Mouse (Mus musculus) kidney, postnatal 4 days (tissue): ENCODE results near the gene Ybx1.
"Not testable (repeated sequence)": the region's sequence is repeated elsewhere in the genome, so short reads cannot be mapped to it uniquely, and the experiment has no call there.

Experiments
- DNase-seq, 2 experiments: peaks; one replicate each; pipeline ENCODE4 v3.0.0; 2021; ENCODE audit warnings: mixed read lengths in 2 of 2

The Ybx1 gene

GRCm38 (mm10) chr4:119294415-119295133, at the start of gene Ybx1:
Gene Ybx1 (minus strand): TSS chr4:119294604.
- DNase-seq: peak; percentile 100

DNA sequence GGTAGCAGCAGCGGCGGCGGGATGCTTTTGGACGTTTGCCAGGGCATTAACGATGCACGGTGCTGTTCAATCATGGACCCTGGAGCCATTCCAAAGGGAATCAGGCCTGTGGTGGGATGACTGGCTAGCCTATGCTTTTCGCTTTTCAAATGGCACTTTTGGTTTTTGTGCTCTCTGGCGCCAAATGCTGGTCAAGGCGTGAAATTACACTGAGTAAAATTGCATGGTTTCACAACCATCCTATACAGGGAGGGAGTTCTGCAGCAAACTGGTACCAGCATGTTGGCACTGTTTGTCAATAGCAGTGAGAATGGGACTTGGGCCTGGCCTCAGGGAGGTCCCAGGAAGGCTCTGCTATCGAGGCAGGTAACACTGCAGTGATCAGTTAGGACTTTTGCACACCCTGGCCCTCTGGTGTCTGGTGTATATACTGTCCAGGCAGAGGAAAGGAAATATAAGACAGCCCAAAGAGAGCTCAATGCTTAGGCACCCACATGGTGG, 44.5 kb upstream of the Ybx1 start:
- peak; percentile 55 to 66 for DNase-seq

- peak; percentile 4 to 6 for DNase-seq
Observed at GRCm38 (mm10) chr4:119338422-119338821, 44.0 kb upstream of the Ybx1 start.

GRCm38 (mm10) chr4:119333487-119333886, 39.1 kb upstream of the Ybx1 start:
- DNase-seq: no peak

DNA sequence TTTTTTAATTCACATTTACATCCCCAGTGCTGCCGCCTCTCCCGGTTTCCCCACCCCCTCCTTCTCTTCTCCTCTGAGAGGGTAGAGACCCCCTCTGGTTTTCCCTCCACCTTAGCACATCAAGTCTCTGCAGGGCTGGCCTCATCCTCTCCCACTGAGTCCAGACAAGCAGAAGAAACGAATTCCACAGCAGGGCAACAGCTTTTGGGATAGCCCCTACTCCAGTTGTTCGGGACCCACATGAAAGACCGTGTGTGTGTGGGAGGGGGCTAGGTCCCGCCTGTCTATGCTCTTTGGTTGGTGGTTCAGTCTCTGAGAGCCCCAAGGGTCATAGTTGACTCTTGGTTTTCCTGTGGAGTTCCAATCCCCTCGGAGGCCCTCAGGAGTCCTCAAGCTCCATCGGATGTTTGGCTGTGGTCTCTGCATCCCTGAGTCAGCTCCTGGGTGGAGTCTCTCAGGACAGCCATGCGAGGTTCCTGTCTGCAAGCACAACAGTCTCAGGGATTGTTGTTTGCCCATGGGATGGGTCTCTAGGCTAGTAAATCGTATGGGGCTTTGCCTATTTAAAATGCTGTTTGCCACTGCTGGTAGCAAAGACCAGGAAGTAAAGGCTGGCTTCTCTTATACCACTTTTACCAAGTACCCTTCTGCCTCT, 26.6 kb upstream of the Ybx1 start:
- peak; percentile 13 to 32 for DNase-seq

GRCm38 (mm10) chr4:119320131-119320830, 25.9 kb upstream of the Ybx1 start, which contains the start of gene Ppih:
Gene Ppih (minus strand): TSS chr4:119320546.
- DNase-seq: peak; percentile 97 to 98

GRCm38 (mm10) chr4:119313756-119314155, 19.4 kb upstream of the Ybx1 start:
- DNase-seq: no peak

- peak; percentile 55 to 71 for DNase-seq
Observed at GRCm38 (mm10) chr4:119305418-119305817, 11.0 kb upstream of the Ybx1 start.

- no peak for DNase-seq
Observed at GRCm38 (mm10) chr4:119303291-119303690, 8.9 kb upstream of the Ybx1 start.

DNA sequence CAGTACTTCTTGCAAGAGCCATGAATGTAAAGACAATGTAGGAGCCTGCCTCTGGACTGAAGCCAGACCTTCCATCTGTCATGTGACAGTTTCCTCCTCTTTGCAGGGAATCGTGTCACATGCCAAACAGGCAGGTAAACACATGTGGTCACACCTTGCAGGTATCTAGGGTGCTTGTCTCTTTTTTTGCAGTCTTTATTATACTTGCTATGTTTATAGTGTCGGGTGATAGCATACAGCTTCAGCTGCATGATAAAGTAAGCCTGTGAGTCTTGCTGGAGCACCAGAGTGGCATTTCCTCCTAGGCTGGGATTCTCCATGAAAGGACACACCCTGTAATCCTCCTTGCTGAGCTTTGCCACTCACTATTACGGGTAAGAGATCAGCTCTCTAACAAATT, 7.4 kb upstream of the Ybx1 start:
- no peak for DNase-seq

DNA sequence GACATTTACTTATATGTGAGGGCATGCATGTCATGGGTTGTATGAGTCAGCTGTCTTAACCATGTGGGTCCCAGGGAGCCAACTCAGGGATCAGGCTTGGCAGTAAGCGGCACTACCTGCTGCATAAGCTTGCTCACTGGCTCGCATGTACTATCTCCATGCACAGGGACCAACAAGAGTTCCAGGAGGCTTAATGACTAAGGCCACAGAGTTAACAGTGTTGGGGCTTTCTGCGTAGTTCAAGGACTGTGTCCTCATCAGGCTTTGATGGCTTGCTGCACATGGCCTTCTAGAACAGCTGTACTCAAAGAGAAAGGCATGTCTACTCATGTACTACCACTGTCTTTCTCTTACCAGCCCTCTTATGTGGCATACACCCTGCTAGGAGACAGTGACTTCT, 6.4 kb upstream of the Ybx1 start:
- DNase-seq: no peak

- no peak for DNase-seq
Observed at GRCm38 (mm10) chr4:119297361-119297760, 3.0 kb upstream of the Ybx1 start.

DNA sequence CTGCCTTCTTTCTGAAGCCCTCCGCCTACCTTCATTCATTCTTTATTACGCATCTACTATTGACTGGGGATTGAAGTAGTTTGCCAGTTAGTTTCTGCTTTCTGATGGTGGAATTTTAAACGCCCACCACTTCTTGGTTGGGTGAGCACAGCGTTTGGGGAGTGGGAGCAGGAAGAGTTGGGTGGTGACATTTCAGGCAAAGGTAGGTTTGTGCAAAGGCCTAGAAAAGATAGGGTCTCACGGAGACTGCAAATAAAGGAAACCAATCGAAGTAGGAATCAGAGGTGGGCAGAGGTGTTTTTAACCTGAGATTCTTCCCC, 690 bp upstream of the Ybx1 start:
- no peak for DNase-seq

- DNase-seq: peak; percentile 42 to 69
Observed at GRCm38 (mm10) chr4:119293574-119294258, 688 bp downstream of the Ybx1 start.

- DNase-seq: peak; percentile 64 to 74
Observed at GRCm38 (mm10) chr4:119292771-119293573, 1.4 kb downstream of the Ybx1 start.

GRCm38 (mm10) chr4:119291921-119292320, 2.5 kb downstream of the Ybx1 start:
- no peak for DNase-seq

- DNase-seq: no peak
Observed at GRCm38 (mm10) chr4:119285336-119285735, 9.1 kb downstream of the Ybx1 start.

DNA sequence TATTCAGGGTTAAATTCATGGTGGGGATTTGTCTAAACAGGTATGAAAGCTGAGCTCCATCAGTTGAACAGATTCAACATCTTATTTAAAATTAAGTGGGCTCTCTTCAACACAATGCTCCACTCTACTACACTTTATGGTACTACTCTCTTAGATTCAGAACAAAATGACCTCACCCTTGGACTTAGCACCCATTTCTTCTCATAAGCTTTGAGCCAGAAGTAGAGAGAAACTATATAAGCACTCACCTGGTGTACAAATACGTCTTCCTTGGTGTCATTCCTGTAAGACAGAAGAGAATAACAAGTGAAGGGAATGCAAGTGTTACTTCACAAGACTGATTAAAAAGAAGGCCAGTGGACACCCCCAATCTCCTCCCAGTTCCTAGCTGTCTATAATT, 9.5 kb downstream of the Ybx1 start:
- no peak for DNase-seq

GRCm38 (mm10) chr4:119278784-119279183, 15.6 kb downstream of the Ybx1 start:
- DNase-seq: not testable (repeated sequence)

GRCm38 (mm10) chr4:119275726-119276125, 18.7 kb downstream of the Ybx1 start:
- no peak for DNase-seq

DNA sequence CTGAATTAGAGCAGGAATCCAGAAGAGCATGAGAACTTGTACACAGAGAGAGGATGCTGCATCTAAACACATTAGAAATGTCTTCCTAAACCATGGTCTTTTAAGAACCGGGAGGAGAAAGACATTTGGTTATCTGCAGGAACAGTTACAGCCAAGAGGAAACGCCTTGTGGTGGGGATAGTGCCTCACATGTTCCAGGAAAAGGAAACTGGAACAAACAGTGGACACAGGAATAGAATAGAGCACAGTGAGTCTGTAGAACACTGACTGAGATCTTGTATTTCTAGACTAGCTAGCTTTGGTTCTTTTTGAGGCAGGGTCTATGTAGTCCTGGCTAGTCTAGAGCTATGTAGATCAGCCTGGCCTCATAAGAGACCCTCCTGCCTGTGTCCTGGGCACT, 19.2 kb downstream of the Ybx1 start:
- DNase-seq: no peak

DNA sequence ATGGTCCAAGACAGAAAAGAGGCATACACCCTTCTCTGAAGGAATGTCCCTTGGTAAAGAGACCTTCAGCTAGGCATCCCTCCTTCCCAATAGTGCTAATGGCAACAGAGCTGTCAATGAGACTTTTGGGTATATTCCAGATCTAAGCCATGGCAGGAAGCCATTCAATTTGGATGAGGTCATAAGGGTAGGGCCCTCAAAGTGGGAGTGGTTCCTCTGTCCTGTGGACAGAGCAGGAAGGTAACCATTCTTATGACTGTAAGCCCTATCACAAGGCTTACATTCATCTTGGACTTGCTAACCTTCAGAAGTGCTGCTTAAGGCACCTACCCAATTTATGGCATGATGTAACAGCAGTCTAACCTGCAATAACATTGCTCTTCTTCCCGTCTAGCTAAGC, 19.8 kb downstream of the Ybx1 start:
- no peak for DNase-seq
